Mouse (Mus musculus) neutrophil, adult 5-6 weeks (primary cell): ENCODE data around the gene Sertad2. TPM values are rescaled to one million over a fixed set of nuclear protein-coding genes. Genes with fewer than 3 reads are reported as not detected.
A peak's percentile ranks its signal among the peaks of the same experiment; 100 is the strongest.

Experiments used
- ATAC-seq: fragments of 151-379, 151-347 bp; 2 replicates; pipeline ENCODE4 v1.8.0; 2017; ENCODE audit warnings: mild to moderate bottlenecking, moderate TSS enrichment; ENCODE audit not compliant: insufficient number of reproducible peaks, poor library complexity, low FRiP score, severe bottlenecking; ENCODE audit errors: extremely low read depth
- total RNA-seq: library from RNA; stranded (forward); fragments of 200-1000 nt; gene quantifications from 2 replicates; pipeline ENCODE4 v1.2.3, GENCODE M21; 2017

Gene Sertad2
- 17.8 and 18.4 TPM in 2 replicates for total RNA-seq

- peak; percentile 91 for ATAC-seq
Observed at GRCm38 (mm10) chr11:20542739-20543452, at the start of gene Sertad2. Gene Sertad2, plus strand, starts transcription at chr11:20543253.

DNA sequence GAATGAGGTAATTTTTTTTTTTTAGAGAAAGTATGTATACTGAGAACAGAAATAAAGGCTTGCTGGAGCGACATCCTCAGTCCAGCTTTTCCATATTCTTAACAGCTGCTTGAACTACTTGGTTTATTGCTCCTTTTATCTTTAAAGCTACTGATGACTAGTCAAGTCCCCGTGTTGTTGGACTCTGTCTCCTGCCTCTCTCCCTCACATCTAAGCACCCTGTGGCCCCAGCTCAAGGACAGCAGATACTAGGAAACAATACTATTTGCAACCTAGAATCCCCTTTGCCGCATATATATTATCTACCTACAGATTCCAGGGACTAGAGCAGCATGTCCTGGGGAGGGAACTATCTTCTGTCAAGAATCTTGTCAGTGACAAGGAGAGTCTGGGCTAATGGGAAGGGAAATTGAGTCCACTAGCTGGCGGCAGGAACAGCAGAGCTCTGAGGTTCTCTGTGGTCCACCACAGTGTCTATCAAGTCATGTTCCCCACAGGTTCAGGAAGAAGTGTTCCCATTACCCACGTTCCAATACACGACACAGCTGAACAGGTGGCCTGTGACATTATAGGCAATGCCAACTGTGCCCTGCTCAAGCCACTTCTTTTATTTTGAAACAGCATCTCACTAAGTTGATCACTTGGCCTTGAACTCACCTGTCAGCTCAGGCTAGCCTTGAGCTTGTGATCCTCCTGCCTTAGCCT is 49.0 kb upstream of the Sertad2 start:
- no peak for ATAC-seq

DNA sequence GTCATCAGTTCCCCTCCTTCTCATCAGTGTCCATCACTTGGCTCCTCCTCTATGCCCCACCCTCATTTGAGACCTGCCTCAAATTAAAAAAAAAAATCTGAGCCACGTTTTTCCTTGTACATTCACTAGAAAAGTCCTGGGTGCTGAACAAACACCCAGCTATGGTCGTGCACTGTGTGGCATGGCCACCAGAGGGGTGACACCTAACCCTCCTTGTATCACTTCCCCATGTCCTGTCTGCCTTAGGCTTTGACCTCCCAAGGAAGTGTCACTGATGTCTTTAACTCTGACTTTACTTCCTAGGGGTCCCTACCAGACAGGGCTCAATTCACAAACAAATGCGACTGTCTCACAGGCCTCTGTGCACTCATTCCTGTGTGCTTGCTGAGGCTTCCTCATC is 42.5 kb upstream of the Sertad2 start:
- peak; percentile 67 for ATAC-seq

DNA sequence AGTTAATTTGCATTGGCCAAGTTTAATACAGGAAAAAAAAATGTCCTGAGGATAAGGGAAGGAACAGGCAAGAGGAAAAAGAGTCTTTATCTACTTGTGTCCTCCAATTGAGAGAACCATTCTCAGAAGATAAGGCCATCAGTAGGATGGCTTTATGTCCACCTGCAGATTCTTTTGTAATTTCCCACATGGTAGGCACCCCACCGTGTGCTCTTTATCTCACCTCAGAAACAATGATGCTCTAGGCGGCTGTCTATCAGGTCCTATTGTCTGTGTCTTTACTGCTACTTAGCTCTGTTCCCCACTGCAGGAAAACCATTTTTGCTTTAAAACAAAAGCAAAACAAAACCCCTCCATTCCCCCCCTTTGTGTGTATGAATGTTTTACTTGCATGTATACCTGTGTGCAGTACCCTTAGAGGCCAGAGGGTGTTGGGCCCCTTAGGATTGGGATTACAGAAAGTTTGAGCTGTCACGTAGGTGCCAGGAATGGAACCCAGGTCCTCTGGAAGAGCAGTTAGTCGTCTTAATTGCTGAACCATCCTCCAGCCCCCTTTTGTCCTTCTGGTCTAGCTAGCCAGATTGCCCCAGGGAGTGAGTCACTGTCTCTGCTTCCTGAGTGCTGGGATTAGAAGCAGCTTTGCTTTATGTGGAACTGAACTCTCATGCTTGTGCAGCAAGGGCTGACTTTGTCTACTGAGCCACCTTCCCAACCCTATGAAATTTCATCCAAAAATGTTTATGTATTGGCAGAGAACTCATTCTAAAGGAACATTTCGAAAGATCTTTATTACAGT is 41.7 kb upstream of the Sertad2 start:
- ATAC-seq: no peak

DNA sequence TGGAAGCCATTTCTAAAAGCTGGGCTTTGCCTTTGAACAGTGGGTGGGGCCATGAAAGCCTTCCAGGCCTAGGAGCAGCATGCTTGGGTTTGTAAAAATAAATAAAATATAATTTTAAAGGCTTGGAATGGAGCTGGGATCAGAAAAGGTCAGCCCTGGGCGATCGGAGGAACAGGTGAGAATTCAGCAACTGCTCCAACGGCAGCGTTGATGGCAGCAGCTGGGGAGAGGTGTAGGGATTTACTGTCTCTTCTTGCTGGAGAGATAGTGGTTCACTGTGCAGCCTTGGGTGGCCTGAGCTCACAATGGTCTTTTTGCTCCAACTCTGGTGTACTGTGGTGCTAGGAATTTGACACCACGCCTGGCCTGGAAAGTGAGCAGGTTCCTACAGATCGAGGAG is 29.5 kb upstream of the Sertad2 start:
- no peak for ATAC-seq

DNA sequence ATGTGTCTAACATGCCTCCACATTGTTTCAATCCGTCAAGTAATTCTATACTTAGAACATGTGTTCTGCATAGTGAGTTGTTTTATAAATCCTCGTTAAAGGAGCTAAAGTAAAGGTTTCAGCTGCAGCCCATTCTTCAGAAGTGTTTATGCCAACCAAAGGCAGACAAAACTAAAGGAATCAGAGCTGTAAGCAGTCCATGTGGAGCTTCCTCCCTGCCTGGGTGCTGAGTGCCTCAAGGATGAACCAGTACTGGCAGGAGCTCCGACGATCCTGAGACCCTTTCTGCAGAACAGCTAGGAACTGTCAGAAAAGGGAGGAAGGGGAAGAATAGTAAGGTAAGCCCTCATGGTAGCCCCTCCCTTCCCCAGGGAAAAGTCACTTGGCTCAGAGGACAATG is 28.3 kb upstream of the Sertad2 start:
- ATAC-seq: no peak

- ATAC-seq: no peak
Observed at GRCm38 (mm10) chr11:20521321-20521720, 21.7 kb upstream of the Sertad2 start.

DNA sequence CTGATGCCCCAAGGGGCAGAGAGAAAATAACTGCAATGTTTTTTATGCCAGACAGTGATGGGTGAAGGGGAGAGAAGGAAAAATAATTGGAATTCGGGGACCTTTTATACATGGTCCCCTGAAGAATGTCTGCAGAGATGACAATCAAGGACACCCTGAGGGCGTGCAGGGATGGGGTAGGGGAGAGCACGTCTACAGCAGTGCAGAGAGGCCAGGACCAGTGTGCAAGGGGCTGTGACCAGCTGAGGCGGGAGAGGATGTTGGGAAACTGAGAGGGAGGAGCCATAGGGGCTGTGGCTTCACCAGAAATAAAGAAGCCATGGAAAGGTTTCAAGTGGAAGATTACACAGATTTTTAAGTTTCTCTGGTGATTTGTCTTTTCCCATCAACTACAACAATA is 20.3 kb upstream of the Sertad2 start:
- ATAC-seq: no peak

- ATAC-seq: no peak
Observed at GRCm38 (mm10) chr11:20524435-20524834, 18.6 kb upstream of the Sertad2 start.

DNA sequence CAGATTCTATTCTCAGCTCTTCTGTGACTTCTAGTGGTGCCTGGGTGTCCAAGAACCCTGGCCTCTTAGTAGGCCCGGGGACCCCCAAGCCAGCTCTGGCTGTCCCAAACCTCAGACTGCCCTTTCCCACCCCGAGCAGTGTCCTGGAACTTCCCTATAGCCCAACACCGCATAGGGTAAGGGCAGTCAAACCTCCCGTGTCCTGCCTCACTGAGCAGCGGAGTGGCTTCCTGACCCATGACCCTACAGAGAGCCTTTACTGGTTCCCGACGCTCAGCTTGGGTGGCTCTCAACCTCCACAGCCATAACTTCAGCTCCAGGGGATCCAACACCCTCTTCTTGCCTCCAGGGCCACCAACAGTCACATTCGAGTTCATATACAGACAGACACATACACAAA is 17.1 kb upstream of the Sertad2 start:
- no peak for ATAC-seq

DNA sequence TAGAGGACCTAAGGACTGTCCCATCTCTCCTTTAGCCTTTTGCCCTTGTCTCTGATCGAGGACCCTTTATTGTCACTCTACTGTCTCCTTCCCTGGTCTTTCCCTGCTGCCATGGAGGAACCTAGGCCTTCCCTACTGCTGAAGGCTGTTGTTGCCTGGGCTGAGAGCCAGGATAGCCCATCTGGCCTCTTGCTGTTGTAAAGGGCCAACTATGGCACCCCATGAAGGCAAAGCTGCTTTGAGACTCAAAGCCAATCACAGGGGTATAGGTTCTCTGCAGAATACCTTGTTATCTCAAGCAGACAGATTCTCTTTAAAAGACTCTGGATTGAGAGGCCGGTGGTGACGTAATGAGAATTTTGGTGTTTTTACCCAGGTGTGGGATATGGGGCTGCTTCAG is 15.2 kb upstream of the Sertad2 start:
- ATAC-seq: no peak

DNA sequence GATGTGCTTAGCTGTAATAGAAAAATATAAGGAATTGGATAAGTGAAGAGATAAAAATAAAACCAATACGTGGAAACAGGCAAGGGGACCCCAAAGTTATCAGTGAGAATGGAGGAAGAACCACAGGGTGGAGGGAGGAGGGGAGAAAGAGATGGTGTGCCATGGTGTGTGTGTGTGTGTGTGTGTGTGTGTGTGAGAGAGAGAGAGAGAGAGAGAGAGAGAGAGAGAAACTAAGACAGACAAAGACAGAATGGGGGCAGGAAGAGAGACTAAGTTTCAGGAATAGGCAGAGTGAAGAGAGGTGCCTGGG is 11.4 kb upstream of the Sertad2 start:
- ATAC-seq: no peak

DNA sequence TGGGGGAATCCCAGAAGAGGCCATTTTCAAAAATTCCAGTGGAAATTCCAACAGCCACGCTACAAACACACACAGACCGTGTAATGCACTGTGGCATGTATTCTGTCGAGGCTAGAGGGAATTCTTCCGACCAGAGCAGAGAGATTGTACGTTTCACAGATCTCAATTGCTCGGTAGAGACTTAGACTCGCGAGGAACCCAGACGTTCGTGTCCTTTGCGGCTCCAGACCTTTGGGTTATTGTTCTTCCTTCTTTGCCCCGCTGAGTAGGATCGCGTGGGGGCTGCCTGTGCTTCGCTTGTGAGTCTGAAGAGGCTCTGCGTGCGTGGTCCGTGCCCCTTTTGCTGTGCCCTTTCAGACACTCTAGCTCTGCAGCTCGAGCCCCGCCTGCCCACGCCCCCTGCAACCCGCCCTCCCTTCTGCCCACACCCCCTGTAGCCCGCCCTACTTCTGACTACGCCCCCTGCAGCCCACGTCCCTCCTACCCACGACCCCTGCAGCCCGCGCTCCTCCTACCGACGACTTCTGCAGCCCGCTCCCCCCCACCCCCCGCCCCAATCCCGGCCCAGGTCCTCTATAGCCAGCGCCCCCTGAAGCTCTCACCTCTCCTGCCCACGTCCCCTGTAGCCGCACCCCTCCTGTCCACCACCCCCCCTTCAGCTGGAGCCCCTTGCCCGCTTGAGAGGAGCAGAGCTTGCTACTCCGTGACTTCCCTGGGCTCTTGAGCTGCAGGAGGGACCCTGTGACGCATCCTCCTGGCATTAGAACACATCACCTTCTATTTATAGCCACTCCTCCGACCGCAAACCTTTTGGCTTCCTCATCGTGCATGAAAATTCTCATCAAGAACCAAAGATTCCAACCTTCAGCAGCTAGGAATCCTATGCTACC is 10.8 kb upstream of the Sertad2 start:
- peak; percentile 68 for ATAC-seq

DNA sequence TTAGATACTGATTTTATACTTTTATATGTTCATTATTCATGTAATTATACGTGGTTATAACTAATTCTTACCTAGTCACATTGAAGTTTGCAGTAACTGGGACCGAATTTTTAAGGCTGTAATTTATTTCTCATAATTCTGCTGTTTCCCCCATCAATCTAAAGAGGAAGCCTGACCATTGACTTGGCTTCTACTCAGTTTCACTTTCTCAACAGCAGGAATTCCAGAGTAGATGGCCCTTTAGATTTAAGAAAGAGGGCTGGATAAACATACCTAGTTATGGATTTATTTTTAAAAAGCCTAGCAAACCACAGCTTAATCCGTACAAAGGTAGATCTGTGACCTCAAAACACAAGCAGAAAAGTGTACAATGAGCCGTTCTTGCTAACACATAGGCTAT is 9.8 kb upstream of the Sertad2 start:
- no peak for ATAC-seq

- no peak for ATAC-seq
Observed at GRCm38 (mm10) chr11:20537221-20537620, 5.8 kb upstream of the Sertad2 start.

- ATAC-seq: no peak
Observed at GRCm38 (mm10) chr11:20538496-20538895, 4.6 kb upstream of the Sertad2 start.

GRCm38 (mm10) chr11:20541280-20541679 is 1.8 kb upstream of the Sertad2 start:
- no peak for ATAC-seq

DNA sequence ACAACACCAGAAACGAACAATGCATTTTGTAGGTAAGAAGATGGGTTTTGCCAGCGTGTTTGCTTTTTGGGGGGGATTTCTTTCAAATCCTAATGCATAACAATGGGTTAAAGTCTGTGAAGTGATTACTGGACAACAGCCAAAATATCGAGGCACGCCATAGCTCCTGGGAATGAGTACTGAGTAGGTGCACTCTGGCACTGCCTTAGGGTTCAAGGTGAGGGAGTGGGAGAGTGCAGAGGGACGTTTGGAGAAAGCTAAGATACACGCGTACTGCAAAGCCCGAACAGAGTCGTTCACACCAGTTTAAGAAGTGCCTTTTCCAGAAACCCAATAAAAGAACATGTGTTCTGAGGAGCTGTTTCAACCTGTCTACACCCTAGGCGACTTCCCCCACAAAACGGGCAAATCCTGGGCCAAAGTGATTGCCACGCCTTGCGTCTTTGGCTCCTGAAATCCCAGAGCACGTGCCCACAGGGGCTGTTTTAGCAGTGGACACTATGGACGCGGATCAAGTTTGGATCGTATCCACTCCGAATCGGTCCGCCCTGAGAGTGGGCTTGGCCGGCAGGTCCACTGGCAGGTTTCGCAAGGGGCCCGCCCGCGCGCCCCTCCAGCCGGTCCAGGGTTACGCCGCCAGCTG is 937 bp upstream of the Sertad2 start:
- no peak for ATAC-seq
